Mouse (Mus musculus) ES-E14 (cell line): ENCODE data around the gene Gm28047.

Experiments
- HCFC1 ChIP-seq: IDR thresholded peaks from 2 replicates; pipeline ENCODE4 v1.6.1; 2012; ENCODE audit warnings: low read length, inconsistent platforms, borderline replicate concordance; ENCODE audit not compliant: insufficient read depth
- MAFK ChIP-seq: IDR thresholded peaks from 2 replicates; pipeline ENCODE4 v1.6.1; 2014; ENCODE audit warnings: mild to moderate bottlenecking, low read depth, low read length, inconsistent platforms; ENCODE audit not compliant: insufficient read depth
- ZNF384 ChIP-seq: IDR thresholded peaks from 2 replicates; pipeline ENCODE4 v1.6.1; 2012; ENCODE audit warnings: low read depth, low read length, inconsistent platforms

DNA sequence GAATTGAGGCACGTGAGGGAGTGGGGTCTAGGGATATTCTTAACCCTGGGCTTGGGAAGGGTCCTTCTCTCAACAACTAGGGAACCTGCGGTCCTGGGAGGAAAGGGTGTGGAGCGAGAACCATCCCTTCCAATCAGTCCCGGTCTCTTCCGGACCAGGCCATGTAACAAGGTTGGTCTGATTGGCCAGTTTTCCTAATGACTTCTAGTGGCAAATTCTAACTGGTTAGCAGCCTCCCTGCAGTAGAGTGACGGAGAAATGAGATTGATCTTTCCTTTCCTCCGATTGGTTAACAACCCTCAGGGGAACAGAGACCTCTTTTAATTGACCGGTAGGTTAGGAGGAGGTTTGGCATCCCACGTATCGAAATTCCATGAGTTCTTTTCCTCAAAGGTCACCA lies 48.7 kb upstream of the Gm28047 start:
- no peak for TF ChIP-seq HCFC1
- TF ChIP-seq ZNF384: no peak
- no peak for TF ChIP-seq MAFK
